Mouse (Mus musculus) midbrain, embryonic 16.5 days (tissue): ENCODE results near the gene Masp2. TPM values are rescaled to one million over a fixed set of nuclear protein-coding genes. Genes with fewer than 3 reads are reported as not detected.

ENCODE experiments used
- ATAC-seq: fragments of 200-750 bp; cut with Nextera tagmentation; 2 replicates; pipeline ENCODE4 v1.8.0; 2017; ENCODE audit warnings: moderate TSS enrichment
- H3K27ac ChIP-seq: fragments of 300-500 bp; sonication (generic); 2 replicates; pipeline ENCODE4 v1.5.1; 2014; ENCODE audit warnings: mild to moderate bottlenecking, low read length, mixed read lengths
- H3K27me3 ChIP-seq: fragments of 300-500 bp; sonication (generic); 2 replicates; pipeline ENCODE4 v1.6.1; 2014; ENCODE audit warnings: low read depth, low read length, mixed read lengths; ENCODE audit not compliant: control insufficient read depth, insufficient read depth
- H3K36me3 ChIP-seq: fragments of 300-500 bp; sonication (generic); 2 replicates; pipeline ENCODE4 v1.6.1; 2014; ENCODE audit warnings: mild to moderate bottlenecking, low read length, moderate library complexity, mixed read lengths; ENCODE audit not compliant: control insufficient read depth, insufficient read depth
- H3K4me1 ChIP-seq: fragments of 300-500 bp; sonication (generic); 2 replicates; pipeline ENCODE4 v1.6.1; 2014; ENCODE audit warnings: mild to moderate bottlenecking, low read length, mixed read lengths; ENCODE audit not compliant: control insufficient read depth, insufficient read depth
- H3K4me2 ChIP-seq: fragments of 300-500 bp; sonication (generic); 2 replicates; pipeline ENCODE4 v1.6.1; 2014; ENCODE audit warnings: mild to moderate bottlenecking, low read length, mixed read lengths
- H3K4me3 ChIP-seq: fragments of 300-500 bp; sonication (generic); 2 replicates; pipeline ENCODE4 v1.5.1; 2014; ENCODE audit warnings: low read depth, mild to moderate bottlenecking, low read length, moderate library complexity, mixed read lengths
- H3K9ac ChIP-seq: fragments of 300-500 bp; sonication (generic); 2 replicates; pipeline ENCODE4 v1.6.1; 2014; ENCODE audit warnings: low read depth, low read length, mixed read lengths
- H3K9me3 ChIP-seq: fragments of 300-500 bp; sonication (generic); replicated peaks from 2 replicates; pipeline ENCODE4 v1.6.1; 2014; ENCODE audit warnings: mild to moderate bottlenecking, low read length, mixed read lengths; ENCODE audit not compliant: control insufficient read depth, poor library complexity, severe bottlenecking
- WGBS: fragments of 180-500 bp; shearing (Covaris S2); extraction: QIAGEN DNeasy Blood & Tissue Kit; methylation state at CpG from one replicate; pipeline ENCODE4 v1.1.7; 2014; 5-methylcytosine and 5-hydroxymethylcytosine counted together
- polyA plus RNA-seq: library from polyadenylated mRNA; unstranded; fragments of >200 nt; fragmentation: Nextera tagmentation; extraction: Ambion mirVana; gene quantifications from 2 replicates; pipeline ENCODE4 v1.2.1, GENCODE M21; 2015

Gene Masp2
- polyA plus RNA-seq, 1 experiment from 2014 or later, result 1.2 TPM

DNA sequence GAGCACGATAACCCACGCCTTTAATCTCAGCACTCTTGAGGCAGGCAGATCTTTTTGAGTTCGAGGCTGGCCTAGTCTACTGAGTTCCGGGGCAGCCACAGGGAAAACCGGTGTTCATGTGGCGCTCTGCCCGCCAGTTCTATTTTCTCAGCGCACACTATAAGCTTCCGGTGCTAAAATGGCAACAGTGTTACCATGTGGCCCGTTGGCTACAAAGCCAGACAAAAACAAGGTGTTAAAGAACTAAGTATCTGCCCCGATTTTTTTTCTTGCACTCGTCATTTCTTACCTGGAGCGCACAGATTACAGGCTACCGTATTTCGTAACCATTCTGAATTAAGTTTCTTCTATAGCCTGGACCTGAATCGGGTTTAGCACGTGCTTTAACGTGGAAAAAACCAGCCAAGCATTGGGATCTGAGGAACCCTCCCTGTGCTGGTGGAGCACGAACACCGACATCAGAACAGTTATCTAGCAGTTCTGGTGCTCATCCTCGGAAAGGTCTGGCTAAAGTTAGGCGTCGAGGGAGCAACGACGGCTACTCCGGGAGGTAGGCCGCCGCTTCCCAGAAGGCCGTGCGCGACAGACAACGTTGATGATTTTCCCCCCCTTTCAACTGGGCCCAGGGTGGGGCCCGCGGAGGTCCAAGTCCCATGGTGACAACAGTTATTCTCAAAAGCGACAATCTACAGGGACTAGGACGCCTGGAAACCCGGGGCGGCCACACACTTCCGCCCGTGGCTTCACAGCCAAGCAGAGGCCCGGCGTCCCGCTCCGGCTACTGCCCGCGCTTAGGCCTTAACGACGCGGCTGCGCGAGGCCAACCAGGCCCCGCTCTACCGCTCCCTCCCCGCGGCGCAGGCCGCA, 23.6 kb downstream of the Masp2 start:
- peak overlapping the region; percentile 98 for H3K4me2 ChIP-seq
- no peaks in the 10 kb centered on the region for H3K27me3 ChIP-seq
- under 1% methylated on average over 57 of the region's 57 CpGs for WGBS
- peaks cover 22% of the 10 kb centered on the region for H3K36me3 ChIP-seq
- H3K9me3 ChIP-seq, result no peaks in the 10 kb centered on the region
- ATAC-seq, result peak; percentile 69
- H3K4me1 ChIP-seq, result peaks cover 13% of the 10 kb centered on the region
- H3K4me3 ChIP-seq, result peak overlapping the region; percentile 81
- peak overlapping the region; percentile 96 for H3K9ac ChIP-seq
- peak overlapping the region; percentile 93 for H3K27ac ChIP-seq

DNA sequence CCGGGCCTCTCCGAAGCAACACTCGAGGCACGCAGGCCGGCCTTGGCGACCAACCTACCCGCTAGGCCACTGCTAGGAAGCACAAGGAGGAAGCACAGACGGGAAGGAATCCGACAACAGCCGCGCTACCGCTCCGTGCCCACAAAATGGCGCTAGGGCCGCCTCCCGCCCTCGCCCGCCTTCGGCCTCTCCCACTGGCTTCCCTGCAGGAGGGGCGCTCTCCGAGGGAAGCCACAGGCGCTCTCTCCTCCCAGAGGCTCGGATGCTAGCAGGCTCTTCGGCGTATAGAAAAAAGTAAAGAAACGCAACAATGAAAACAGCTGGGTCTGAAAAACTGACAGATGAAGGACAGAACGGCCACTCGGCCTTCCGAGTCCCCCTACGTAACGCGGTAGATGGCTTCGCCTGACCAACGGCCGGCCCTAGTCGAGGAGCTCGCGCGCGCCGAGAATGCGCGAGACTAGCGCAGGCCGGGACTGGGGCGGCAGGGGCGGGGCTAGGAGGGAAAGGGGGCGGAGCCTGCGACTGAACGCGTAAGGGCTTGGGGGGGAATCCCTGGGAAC, 24.4 kb downstream of the Masp2 start, which contains the start of gene Tardbp:
Gene Tardbp, minus strand, starts transcription at position 397 of the 563 bp plus-strand sequence.
- Histone ChIP-seq H3K27me3 (no peaks in the 10 kb centered on the region), H3K9ac (peak within 1 kb of the TSS; percentile 96), H3K9me3 (no peaks in the 10 kb centered on the region), H3K27ac (peak within 1 kb of the TSS; percentile 93), H3K4me2 (peak within 1 kb of the TSS; percentile 98), H3K36me3 (peaks cover 22% of the 10 kb centered on the region), H3K4me3 (peak within 1 kb of the TSS; percentile 81), H3K4me1 (peaks cover 13% of the 10 kb centered on the region)
- peak; percentile 97 for ATAC-seq
- WGBS, result under 1% methylated on average over 51 of the region's 51 CpGs

DNA sequence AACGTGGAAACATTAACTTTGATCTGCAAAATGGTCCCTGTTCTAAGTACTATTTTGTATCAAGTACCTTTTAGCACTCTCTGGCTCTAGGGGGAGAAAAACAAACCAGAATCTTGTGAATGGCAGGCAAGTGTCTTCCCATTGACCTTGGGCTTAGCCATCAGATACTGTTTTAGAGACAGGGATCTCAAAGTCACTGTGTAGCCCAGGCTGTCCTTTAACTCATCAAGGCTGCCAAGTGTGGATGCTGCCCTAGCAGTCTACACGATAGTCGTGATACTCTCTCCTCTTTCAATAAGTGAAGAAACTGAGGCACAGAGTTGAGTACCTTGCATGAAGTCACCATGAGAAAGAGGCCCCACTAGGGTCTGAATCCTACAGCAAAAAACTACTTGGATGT, 24.9 kb downstream of the Masp2 start:
- Histone ChIP-seq H3K4me3 (peak overlapping the region; percentile 81), H3K9me3 (no peaks in the 10 kb centered on the region), H3K9ac (peak overlapping the region; percentile 96), H3K27me3 (no peaks in the 10 kb centered on the region), H3K36me3 (peaks cover 17% of the 10 kb centered on the region), H3K27ac (peak overlapping the region; percentile 52), H3K4me1 (peaks cover 13% of the 10 kb centered on the region), H3K4me2 (peak overlapping the region; percentile 98)
- ATAC-seq, result peak; percentile 30; the same call in 1 of the 2 replicates
- WGBS, result 60% methylated on average over 3 of the region's 3 CpGs

DNA sequence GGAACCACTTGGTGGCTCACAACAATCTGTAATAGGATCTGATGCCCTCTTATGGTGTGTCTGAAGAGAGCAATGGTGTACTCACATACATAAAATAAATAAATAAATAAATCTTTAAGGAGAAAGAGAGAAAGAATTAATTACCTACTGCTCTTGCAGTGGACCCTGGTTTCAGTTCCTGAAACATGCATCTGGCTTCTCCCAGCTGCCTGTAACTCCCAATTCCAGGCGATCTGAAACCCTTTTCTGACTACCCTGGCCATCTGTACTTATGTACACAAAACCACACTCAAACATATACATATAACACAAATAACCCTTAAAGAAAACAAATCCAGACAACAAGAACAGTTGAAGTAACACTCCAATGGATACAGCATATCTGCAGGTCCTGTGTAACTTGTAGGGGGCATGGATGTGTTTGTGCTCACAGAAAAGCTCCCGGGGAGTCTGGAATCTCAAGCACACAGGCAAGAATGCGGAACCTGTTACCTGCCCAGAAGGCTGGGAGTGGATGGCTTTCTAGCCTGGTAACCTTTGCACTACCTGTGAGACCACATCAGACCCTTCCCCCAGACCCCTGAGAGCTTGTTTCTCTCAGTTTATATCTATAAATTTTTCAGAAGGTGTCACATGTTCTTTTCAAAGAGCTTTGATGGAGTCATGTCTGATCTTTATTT, 29.8 kb downstream of the Masp2 start:
- Histone ChIP-seq H3K4me2 (no peak overlapping the region), H3K4me1 (no peaks in the 10 kb centered on the region; the same call in 1 of the 2 replicates), H3K27ac (no peak overlapping the region), H3K36me3 (no peaks in the 10 kb centered on the region), H3K4me3 (no peak overlapping the region), H3K9ac (no peak overlapping the region), H3K9me3 (no peaks in the 10 kb centered on the region), H3K27me3 (no peaks in the 10 kb centered on the region)
- WGBS, result 77% methylated on average over 3 of the region's 3 CpGs
- no peak for ATAC-seq

DNA sequence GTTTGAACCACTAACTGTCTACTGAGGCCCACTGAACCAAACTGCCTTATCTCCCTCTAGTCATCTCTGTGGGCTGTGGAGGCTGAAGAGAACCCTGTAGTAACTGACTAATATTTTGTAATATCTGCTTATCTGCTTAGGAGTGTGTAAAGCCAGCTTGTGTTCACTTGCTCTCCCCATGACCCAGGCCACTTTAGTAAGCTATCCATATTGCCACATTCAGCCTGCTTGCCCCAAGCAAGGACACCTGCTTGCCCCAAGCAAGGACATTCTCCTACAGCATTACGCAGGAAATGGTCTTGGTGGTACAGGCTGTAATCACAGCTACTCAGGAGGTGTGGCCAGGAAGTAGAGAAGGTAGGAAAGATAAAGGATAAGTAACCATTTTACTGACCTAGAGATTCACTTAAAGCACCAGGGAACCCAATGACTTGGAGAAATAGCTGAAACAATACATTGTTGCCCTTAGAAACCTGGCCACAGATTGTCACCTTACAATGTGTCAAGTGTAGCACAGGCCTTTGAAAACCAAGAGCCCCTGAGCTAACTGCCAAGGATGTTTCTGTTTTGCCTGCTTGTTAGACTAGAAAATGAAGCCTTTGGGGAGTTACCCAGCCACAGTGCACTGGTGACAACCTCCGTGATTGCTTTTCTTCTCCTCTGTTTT, 31.2 kb downstream of the Masp2 start:
- no peaks in the 10 kb centered on the region for H3K27me3 ChIP-seq
- no peak overlapping the region for H3K4me2 ChIP-seq

DNA sequence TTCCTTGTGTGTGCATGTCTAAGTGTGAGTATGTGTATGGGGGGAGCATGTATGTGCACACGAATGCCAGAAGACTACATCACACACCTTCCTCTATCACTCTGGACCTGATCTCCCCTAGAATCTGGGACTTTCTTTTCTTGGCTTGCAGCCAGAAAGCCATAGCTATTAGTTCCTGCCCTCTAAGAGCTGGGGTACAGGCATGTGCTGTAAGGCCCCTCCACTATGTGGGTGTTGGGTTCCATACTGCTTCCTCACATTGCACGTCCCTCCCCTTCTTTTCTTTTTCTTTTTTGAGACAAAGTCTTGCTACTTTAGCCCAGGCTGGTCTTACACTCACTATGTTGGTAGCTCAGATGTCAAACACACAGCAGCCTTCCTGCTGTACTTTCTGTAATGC, 33.0 kb downstream of the Masp2 start:
- H3K4me2 ChIP-seq, result no peak overlapping the region
- no peak overlapping the region for H3K4me3 ChIP-seq
- 91% methylated on average over 2 of the region's 2 CpGs for WGBS
- no peaks in the 10 kb centered on the region for H3K36me3 ChIP-seq
- no peak for ATAC-seq
- H3K27ac ChIP-seq, result no peak overlapping the region
- no peaks in the 10 kb centered on the region for H3K27me3 ChIP-seq
- no peak overlapping the region for H3K9ac ChIP-seq
- H3K9me3 ChIP-seq, result no peaks in the 10 kb centered on the region
- no peaks in the 10 kb centered on the region for H3K4me1 ChIP-seq

More for the DNA sequence above, 31.2 kb downstream of the Masp2 start:
- Histone ChIP-seq H3K4me1 (no peaks in the 10 kb centered on the region), H3K9ac (no peak overlapping the region), H3K4me3 (no peak overlapping the region), H3K9me3 (no peaks in the 10 kb centered on the region), H3K36me3 (no peaks in the 10 kb centered on the region), H3K27ac (no peak overlapping the region)
- WGBS, result 74% methylated on average over 2 of the region's 2 CpGs
- ATAC-seq, result no peak

DNA sequence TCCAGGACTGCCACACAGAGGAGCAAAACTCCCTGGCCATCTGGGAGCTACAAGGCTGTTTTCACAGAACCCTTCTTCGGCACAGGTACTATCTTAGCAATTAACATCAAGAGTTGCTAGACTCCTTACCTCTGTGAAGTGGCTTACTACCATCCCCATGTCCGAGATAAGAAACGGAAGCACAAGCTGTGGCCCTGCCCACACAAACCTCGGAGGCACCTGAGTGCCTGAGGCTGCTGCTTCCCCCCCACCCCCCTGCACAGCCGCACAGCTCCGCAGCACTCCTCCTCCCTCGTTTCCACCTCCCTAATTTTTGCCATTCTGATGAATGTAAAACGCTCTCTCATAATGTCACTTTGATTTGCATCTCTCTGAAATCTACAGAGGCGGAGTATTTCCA, 35.9 kb downstream of the Masp2 start:
- H3K36me3 ChIP-seq, result no peaks in the 10 kb centered on the region

DNA sequence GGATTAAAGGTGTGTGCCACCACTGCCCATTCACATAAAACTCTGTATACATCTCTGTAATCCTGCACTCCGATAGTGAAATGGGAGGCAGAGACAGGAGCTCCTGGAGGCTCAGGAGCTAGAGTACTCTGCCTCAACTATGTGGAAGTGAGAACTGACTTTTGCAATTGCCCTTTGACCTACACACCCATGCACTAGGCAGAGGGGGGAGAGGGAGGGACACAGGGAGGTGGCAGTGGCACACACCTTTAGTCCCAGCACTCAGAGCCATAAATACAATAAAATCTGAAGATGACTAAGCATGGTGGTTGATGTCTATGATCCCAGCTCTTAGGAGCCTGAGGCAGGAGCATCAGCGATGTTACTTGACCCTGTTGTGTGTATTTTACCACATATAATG, 37.1 kb downstream of the Masp2 start:
- WGBS, result 86% methylated on average over 2 of the region's 2 CpGs
- no peak overlapping the region for H3K27ac ChIP-seq
- H3K4me1 ChIP-seq, result no peaks in the 10 kb centered on the region
- H3K9me3 ChIP-seq, result no peaks in the 10 kb centered on the region
- ATAC-seq, result no peak
- no peak overlapping the region for H3K9ac ChIP-seq
- no peak overlapping the region for H3K4me3 ChIP-seq
- H3K36me3 ChIP-seq, result no peaks in the 10 kb centered on the region
- no peak overlapping the region for H3K4me2 ChIP-seq
- no peaks in the 10 kb centered on the region for H3K27me3 ChIP-seq

More for the DNA sequence above, 35.9 kb downstream of the Masp2 start:
- Histone ChIP-seq H3K4me3 (no peak overlapping the region), H3K9ac (no peak overlapping the region), H3K4me2 (no peak overlapping the region), H3K4me1 (no peaks in the 10 kb centered on the region), H3K27ac (no peak overlapping the region), H3K27me3 (no peaks in the 10 kb centered on the region), H3K9me3 (no peaks in the 10 kb centered on the region)
- WGBS, result 56% methylated on average over 9 of the region's 9 CpGs
- no peak for ATAC-seq
